Mouse (Mus musculus) megakaryocyte, embryonic 14.5 days (primary cell): ENCODE measurements around the gene Inhbb.

ENCODE experiments used
- FLI1 ChIP-seq: IDR thresholded peaks from 2 replicates; pipeline ENCODE4 v1.6.1; 2012; ENCODE audit warnings: low read length, inconsistent platforms, mixed read lengths
- GATA1 ChIP-seq: IDR thresholded peaks from 3 replicates; pipeline ENCODE4 v1.6.1; 2012; ENCODE audit warnings: mixed read lengths, low read length, inconsistent platforms, borderline replicate concordance

- TF ChIP-seq GATA1 (no peak), FLI1 (no peak)
Measured at GRCm38 (mm10) chr1:119367546-119367945, 54.5 kb downstream of the Inhbb start.
